Mouse (Mus musculus): ENCODE measurements around the gene Git1. TPM values are rescaled to one million over a fixed set of nuclear protein-coding genes. Genes with fewer than 3 reads are reported as not detected.
A peak's percentile ranks its signal among the peaks of the same experiment; 100 is the strongest.

Gene Git1
- total RNA-seq (2014; fragmentation: Nextera tagmentation) = 28.7 and 37.5 TPM in 2 replicates
- total RNA-seq (2017) = 10.9 and 13.6 TPM in 2 replicates

- no peak for ATAC-seq (replicated peaks; ENCODE audit: low FRiP score, low TSS enrichment, poor library complexity, severe bottlenecking)
Measured at GRCm38 (mm10) chr11:77493512-77494343, at the start of gene Git1. Gene Git1, plus strand, starts transcription at chr11:77493562.

DNA sequence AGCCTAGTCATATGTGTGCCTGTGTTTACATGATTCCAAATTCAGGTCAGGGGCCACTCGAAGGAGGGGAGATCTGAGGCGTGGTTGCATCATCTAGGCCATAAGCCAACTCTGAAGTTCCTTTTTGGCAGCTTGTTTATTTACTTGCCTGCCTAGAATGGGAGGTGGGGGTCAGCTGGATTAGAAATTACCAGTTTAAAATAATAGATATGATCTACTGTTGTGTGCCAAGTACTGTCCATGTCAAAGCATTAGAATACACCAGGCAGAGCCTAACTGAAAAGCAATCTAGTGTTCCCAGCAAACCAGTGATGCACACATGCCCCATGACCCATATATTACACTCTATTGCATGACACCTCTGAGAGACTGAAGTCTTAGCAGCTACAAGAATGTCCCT, 48.4 kb upstream of the Git1 start:
- ATAC-seq (replicated peaks; ENCODE audit: low FRiP score, low TSS enrichment, poor library complexity, severe bottlenecking) = no peak

GRCm38 (mm10) chr11:77446628-77447041, 46.7 kb upstream of the Git1 start:
- peak; percentile 89 for ATAC-seq (replicated peaks; ENCODE audit: low FRiP score, low TSS enrichment, poor library complexity, severe bottlenecking)

DNA sequence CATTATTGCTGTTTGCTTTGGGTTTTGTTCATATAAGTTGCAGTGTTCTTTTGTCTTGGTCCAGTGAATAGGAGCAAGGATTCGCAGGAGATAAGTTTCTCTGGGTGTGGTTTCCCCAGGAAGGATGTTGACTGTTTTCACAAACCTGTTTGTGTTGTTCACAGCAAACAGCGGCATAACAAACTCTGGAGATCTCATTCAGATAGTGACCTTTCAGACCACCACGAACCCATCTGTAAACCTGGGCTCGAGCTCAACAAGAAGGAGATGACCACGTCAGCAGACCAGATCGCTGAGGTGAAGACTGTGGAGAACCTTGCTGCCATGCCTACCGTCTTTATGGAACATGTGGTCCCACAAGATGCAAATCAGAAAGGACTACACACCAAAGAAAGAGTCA, 44.1 kb upstream of the Git1 start:
- no peak for ATAC-seq (replicated peaks; ENCODE audit: low FRiP score, low TSS enrichment, poor library complexity, severe bottlenecking)

DNA sequence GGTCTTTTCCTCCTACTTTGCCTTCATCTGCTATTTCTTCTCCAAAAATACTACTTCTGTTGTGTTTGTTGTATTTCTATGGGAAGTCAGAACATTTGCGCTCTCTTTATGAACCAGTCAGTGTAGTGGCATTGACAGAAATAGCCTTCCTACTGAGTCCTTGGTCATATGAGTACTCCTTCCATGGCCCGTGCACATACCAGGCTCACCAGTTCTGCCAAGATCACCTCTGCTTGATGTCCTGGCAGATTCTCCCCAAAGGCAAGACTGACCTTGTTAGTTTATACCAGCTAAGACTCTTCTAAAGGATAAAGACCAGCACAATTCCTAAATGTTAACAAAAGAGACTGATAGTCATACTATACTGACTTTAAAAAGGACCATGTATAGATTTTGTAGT, 41.7 kb upstream of the Git1 start:
- ATAC-seq (replicated peaks; ENCODE audit: low FRiP score, low TSS enrichment, poor library complexity, severe bottlenecking) = no peak

DNA sequence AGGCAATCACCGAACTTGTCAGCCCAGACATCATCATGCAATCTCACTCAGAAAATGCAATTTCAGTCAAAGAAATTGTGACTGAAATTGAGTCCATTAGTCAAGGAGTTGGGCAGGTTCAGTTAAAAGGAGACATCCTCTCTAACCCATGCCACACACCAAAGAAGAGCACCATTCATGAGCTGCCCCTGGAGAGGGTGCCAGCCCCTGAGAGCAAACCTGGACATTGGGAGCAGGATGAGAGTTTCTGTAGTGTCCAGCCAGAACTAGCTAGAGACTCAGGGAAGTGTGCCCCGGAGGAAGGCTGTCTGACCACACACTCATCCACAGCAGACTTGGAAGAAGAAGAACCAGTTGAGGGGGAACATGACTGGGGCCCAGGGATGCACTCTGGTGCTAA, 40.0 kb upstream of the Git1 start:
- ATAC-seq (replicated peaks; ENCODE audit: low FRiP score, low TSS enrichment, poor library complexity, severe bottlenecking) = no peak

GRCm38 (mm10) chr11:77455770-77456510, 37.4 kb upstream of the Git1 start:
- ATAC-seq (replicated peaks; ENCODE audit: low FRiP score, low TSS enrichment, poor library complexity, severe bottlenecking) = no peak

- ATAC-seq (replicated peaks; ENCODE audit: low FRiP score, low TSS enrichment, poor library complexity, severe bottlenecking) = no peak
Measured at GRCm38 (mm10) chr11:77456866-77457265, 36.5 kb upstream of the Git1 start.

GRCm38 (mm10) chr11:77461856-77462255, 31.5 kb upstream of the Git1 start:
- no peak for ATAC-seq (replicated peaks; ENCODE audit: low FRiP score, low TSS enrichment, poor library complexity, severe bottlenecking)

DNA sequence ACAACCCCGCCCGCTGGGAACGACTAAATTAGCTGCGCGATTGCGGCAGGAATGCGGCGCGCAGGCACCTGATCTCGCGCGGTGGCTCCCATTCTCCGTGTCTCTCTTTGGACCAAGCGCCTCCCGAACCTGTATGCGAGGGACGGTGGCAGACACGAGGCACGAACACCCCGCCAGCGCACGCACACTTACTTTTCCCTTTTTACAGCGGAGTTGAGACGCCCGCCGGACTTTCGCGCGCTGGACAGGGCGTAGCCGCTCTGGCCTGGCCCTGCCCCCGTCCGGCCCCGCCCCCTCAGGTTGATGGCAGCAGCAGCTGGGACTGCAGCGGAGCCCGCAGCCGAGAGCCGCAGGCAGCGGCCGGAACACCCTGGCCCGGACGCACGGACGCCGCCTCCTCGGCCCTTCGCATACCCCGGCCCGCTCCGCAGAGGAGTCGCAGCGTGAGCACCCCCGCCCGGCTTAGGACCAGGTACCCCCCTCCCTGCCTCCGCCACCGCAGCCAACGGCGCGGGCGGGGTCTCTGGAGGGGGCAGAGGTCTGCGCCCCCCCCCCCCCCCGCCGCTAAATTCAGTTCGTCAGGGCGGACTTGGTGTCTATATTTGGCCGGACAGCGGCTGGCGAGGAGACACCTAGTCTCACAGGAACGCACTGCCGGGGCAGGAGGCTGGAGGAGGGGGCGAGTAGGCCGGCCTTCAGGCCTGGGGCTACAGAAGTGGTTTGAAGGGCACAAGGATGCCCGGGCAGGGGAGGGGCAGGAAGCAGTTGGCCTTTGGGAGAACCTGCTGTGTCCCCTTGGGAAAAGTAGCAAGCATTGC, 30.9 kb upstream of the Git1 start, which contains the start of gene Coro6:
Gene Coro6, plus strand, starts transcription at position 129 of the 818 bp plus-strand sequence.
- peak; percentile 38; the same call in 1 of the 2 replicates for ATAC-seq (replicated peaks; ENCODE audit: low FRiP score, low TSS enrichment, poor library complexity, severe bottlenecking)

DNA sequence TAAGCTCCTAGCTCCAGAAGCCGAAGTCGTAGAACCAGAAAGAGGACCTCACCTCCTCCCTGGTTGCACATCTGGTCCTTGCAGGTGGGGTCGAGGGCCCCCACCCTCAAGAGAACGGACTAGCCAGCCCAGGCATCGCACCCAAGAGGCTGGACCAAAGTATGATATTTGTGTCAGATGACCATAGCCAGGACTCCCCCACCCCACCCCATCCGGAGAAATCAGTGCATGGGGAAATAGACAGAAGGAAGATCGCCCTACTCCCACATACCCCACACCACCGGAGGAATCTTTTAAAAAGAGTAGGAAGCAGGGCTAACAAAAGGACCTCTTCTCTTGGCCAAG, 30.3 kb upstream of the Git1 start:
- no peak for ATAC-seq (replicated peaks; ENCODE audit: low FRiP score, low TSS enrichment, poor library complexity, severe bottlenecking)

GRCm38 (mm10) chr11:77463786-77464185, 29.6 kb upstream of the Git1 start:
- no peak for ATAC-seq (replicated peaks; ENCODE audit: low FRiP score, low TSS enrichment, poor library complexity, severe bottlenecking)

- no peak for ATAC-seq (replicated peaks; ENCODE audit: low FRiP score, low TSS enrichment, poor library complexity, severe bottlenecking)
Measured at GRCm38 (mm10) chr11:77464684-77465083, 28.7 kb upstream of the Git1 start.

DNA sequence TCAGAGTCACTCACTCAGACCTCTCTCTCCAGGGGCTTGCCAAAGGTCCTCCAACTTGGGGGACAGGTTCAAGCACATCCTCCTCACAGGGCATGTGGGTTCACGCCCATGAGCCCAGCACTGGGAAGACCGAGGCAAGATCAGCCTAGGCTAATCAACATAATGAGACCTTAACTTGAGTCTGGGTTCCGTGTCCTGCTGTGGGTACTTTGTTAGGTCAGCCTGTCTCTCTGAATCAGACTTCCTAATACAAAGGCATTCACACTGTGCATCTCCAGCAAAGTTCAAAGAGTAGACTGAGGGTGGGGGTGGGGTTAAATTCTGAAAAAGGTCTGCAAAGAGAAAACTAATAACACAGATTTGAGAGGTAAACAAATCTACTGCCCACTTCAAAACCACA, 28.3 kb upstream of the Git1 start:
- no peak for ATAC-seq (replicated peaks; ENCODE audit: low FRiP score, low TSS enrichment, poor library complexity, severe bottlenecking)

GRCm38 (mm10) chr11:77466544-77466943, 26.8 kb upstream of the Git1 start:
- no peak for ATAC-seq (replicated peaks; ENCODE audit: low FRiP score, low TSS enrichment, poor library complexity, severe bottlenecking)

GRCm38 (mm10) chr11:77467157-77467556, 26.2 kb upstream of the Git1 start:
- ATAC-seq (replicated peaks; ENCODE audit: low FRiP score, low TSS enrichment, poor library complexity, severe bottlenecking) = peak; percentile 69

DNA sequence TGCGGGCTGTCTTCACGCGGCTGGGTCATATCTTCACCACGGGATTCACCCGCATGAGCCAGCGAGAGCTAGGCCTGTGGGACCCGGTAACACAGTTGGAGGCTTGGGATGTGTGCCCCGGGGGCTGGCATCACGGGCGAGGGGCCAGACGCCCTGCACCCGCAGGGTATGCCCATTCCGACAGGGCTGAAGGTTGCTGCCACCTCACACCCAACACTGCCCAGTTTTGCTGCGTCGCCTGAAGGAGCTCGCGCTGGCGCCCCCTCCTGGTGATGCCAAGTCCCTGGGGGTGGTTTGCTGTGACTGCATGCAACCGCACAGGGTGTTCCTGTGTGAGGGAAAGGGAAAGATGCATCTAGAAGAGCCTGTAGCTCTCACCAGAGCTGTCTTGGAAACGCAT, 25.6 kb upstream of the Git1 start:
- ATAC-seq (replicated peaks; ENCODE audit: low FRiP score, low TSS enrichment, poor library complexity, severe bottlenecking) = peak; percentile 70

- ATAC-seq (replicated peaks; ENCODE audit: low FRiP score, low TSS enrichment, poor library complexity, severe bottlenecking) = no peak
Measured at GRCm38 (mm10) chr11:77468397-77468796, 25.0 kb upstream of the Git1 start.

DNA sequence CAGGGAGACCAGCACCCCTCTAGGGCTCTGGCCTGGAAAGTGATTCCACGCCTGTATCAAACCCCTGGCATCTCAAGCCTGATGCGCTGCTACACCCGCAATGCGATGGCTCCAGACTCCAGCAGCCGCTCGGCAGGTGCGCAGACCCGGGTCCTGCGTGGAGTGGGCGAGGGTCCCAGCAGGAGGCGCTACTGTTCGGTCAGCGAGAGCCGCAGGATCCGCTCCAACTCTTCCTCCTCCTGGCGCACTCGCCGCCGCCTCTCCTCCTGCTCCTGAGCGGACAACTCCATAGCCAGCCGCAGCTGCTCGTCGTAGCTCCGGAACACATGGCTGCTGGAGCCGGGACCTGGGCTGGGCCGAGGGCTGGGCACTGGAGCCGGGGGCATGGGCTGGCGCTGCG, 22.0 kb upstream of the Git1 start:
- no peak for ATAC-seq (replicated peaks; ENCODE audit: low FRiP score, low TSS enrichment, poor library complexity, severe bottlenecking)

- ATAC-seq (replicated peaks; ENCODE audit: low FRiP score, low TSS enrichment, poor library complexity, severe bottlenecking) = no peak
Measured at GRCm38 (mm10) chr11:77472775-77473174, 20.6 kb upstream of the Git1 start.

Measured in megakaryocyte-erythroid progenitor cell, adult 5-6 weeks (primary cell).